Mouse (Mus musculus) embryonic fibroblast, embryonic 13.5 days (primary cell): Measurements from ENCODE around the gene Tmem86a.

Experiments used
- CTCF ChIP-seq: IDR thresholded peaks from 2 replicates; pipeline ENCODE4 v1.5.1; 2011; ENCODE audit warnings: mild to moderate bottlenecking, control low read depth, low read length, moderate library complexity, borderline replicate concordance; ENCODE audit not compliant: insufficient read depth
- POLR2A ChIP-seq: IDR thresholded peaks from 2 replicates; pipeline ENCODE4 v1.6.1; 2011; ENCODE audit warnings: low read depth, mild to moderate bottlenecking, control low read depth, low read length, moderate library complexity

- no peak for TF ChIP-seq POLR2A
- no peak for TF ChIP-seq CTCF
Measured at GRCm38 (mm10) chr7:47066942-47067341, 16.5 kb downstream of the Tmem86a start.
